Mouse (Mus musculus): ENCODE measurements around the gene Pank3. TPM values are rescaled to one million over a fixed set of nuclear protein-coding genes. Genes with fewer than 3 reads are reported as not detected.

Gene Pank3
- polyA plus RNA-seq, 1 experiment = 5.5 TPM

DNA sequence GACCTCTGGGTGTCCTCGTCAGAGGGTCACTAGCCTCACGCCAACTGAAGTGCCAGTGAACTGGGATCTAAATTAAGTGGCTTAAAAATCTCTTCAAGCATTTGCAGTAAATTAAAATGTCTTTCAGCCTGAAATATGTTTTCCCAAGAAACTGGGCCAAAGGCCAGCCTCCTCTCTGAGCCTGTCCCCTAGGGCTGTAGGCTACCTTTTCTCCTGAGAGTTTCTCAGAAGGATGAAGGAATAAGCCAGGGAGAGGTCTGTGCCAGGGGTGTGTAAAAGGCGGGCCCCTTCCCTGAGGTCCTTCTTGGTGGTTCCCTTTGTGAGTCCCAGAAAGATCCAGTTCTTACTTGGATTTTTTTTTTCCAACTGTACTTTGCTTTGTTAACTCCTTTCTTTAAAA, 31.2 kb upstream of the Pank3 start:
- H3K27ac ChIP-seq (ENCODE audit: control insufficient read depth, insufficient read depth, low read depth, low read length, poor library complexity) = no peak overlapping the region
- no peak overlapping the region for H3K4me3 ChIP-seq (replicated peaks; ENCODE audit: control insufficient read depth, low read depth, low read length)
- WGBS = 76% methylated on average over 3 of the region's 3 CpGs
- TF ChIP-seq CTCF (IDR thresholded peaks at IDR 0.05; ENCODE audit: control insufficient read depth, insufficient read depth, low read length) = no peak
- TF ChIP-seq POLR2A (IDR thresholded peaks at IDR 0.05; ENCODE audit: borderline replicate concordance, control insufficient read depth, low read depth, low read length) = no peak
- no peaks in the 10 kb centered on the region for H3K4me1 ChIP-seq (ENCODE audit: control insufficient read depth, insufficient read depth, low read length)

DNA sequence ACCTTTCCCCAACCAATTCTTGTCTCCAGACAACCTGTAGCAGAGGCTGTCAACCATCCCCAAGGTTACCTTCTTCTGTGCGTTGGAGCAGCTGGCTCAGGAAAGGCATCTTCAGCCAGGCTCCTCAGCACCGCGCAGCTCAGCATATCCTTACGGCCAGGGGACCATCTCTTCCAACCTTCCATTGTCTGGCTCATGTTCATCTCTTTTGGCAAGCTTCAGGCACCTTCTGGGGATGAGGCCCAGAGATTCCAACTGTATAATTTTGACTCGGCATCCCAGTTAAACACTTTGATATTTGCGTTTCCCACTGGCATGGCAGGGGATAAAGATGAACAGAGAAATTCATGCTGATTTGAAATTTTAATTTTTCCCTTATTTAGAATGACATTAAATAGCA, 25.7 kb upstream of the Pank3 start:
- Histone ChIP-seq H3K4me3 (replicated peaks; ENCODE audit: control insufficient read depth, low read depth, low read length) (no peak overlapping the region), H3K27ac (ENCODE audit: control insufficient read depth, insufficient read depth, low read depth, low read length, poor library complexity) (no peak overlapping the region), H3K4me1 (ENCODE audit: control insufficient read depth, insufficient read depth, low read length) (no peaks in the 10 kb centered on the region)
- no peak for TF ChIP-seq POLR2A (IDR thresholded peaks at IDR 0.05; ENCODE audit: borderline replicate concordance, control insufficient read depth, low read depth, low read length)
- 83% methylated on average over 6 of the region's 6 CpGs for WGBS

DNA sequence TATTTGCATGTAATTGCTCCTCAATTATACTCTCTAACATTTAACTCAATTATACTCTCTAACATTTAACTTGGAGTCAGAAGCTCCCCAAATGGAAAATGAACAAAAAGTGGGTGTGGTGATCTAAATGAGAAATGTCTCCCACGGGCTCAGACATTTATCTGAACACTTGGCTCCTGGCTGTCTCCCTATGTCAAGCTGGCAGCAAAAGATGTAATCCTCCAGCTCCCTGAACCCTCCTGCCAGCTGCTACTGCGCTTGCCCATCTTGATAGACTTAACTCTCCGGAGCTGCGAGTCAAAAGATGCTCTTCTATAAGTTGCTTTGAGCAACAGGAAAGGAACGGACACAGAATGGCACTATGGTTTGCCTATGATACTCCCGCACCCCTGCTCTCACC, 24.7 kb upstream of the Pank3 start:
- no peak for TF ChIP-seq POLR2A (IDR thresholded peaks at IDR 0.05; ENCODE audit: borderline replicate concordance, control insufficient read depth, low read depth, low read length)
- no peak for TF ChIP-seq CTCF (IDR thresholded peaks at IDR 0.05; ENCODE audit: control insufficient read depth, insufficient read depth, low read length)
- no peaks in the 10 kb centered on the region for H3K4me1 ChIP-seq (ENCODE audit: control insufficient read depth, insufficient read depth, low read length)
- WGBS = 82% methylated on average over 6 of the region's 6 CpGs

DNA sequence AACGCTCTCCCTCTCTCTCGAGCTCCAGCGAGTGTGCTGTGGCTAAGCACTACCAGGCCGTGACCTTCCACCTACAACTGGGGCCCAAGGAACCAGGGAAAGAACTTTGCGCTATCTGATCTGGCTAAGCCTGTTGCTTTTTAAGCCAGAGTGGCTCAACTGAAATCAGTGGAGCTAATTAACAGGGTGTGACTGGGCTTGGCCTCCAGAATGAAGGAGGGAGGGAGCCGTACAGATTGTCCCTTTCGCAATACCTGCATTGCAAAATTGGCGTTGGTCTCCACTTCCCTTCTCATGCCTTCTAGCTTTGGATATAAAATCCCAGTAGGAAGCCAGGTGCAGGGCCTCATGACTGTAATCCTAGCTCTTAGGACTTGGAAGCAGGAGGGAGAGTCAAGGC, 18.7 kb upstream of the Pank3 start:
- TF ChIP-seq POLR2A (IDR thresholded peaks at IDR 0.05; ENCODE audit: borderline replicate concordance, control insufficient read depth, low read depth, low read length) (no peak), CTCF (IDR thresholded peaks at IDR 0.05; ENCODE audit: control insufficient read depth, insufficient read depth, low read length) (no peak)
- Histone ChIP-seq H3K4me3 (replicated peaks; ENCODE audit: control insufficient read depth, low read depth, low read length) (no peak overlapping the region), H3K27ac (ENCODE audit: control insufficient read depth, insufficient read depth, low read depth, low read length, poor library complexity) (no peak overlapping the region), H3K4me1 (ENCODE audit: control insufficient read depth, insufficient read depth, low read length) (no peaks in the 10 kb centered on the region)
- WGBS = 71% methylated on average over 8 of the region's 8 CpGs

More for the DNA sequence above, 24.7 kb upstream of the Pank3 start:
- H3K4me3 ChIP-seq (replicated peaks; ENCODE audit: control insufficient read depth, low read depth, low read length) = no peak overlapping the region
- H3K27ac ChIP-seq (ENCODE audit: control insufficient read depth, insufficient read depth, low read depth, low read length, poor library complexity) = no peak overlapping the region

DNA sequence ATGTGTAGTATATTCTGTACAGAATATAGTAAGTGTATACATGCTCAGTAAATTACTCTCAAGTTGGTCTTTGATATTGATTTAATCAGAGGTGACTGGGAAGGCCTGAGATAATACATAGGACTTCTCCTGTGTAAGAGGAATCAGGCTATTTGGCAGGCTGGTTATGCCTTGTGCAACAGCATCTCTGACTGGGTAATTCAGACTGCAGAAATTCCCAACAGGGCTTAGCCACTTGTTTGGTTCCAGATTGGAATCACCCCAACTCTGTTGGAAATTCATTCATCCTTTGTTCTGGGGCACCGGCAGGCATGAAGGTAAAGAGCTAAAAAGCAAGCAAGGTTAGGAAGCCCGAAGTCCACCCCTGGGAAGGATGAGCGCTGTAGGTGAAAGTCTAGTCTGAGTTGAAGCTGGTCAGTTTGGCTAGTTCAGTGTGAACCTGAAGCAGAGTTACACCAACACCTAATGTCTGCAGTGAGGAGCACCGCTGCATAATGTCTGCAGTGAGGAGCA, 14.3 kb upstream of the Pank3 start:
- TF ChIP-seq CTCF (IDR thresholded peaks at IDR 0.05; ENCODE audit: control insufficient read depth, insufficient read depth, low read length) = no peak
- TF ChIP-seq POLR2A (IDR thresholded peaks at IDR 0.05; ENCODE audit: borderline replicate concordance, control insufficient read depth, low read depth, low read length) = no peak
- no peaks in the 10 kb centered on the region; the same call in 1 of the 2 replicates for H3K4me1 ChIP-seq (ENCODE audit: control insufficient read depth, insufficient read depth, low read length)
- H3K27ac ChIP-seq (ENCODE audit: control insufficient read depth, insufficient read depth, low read depth, low read length, poor library complexity) = no peak overlapping the region
- H3K4me3 ChIP-seq (replicated peaks; ENCODE audit: control insufficient read depth, low read depth, low read length) = no peak overlapping the region
- 81% methylated on average over 4 of the region's 4 CpGs for WGBS

DNA sequence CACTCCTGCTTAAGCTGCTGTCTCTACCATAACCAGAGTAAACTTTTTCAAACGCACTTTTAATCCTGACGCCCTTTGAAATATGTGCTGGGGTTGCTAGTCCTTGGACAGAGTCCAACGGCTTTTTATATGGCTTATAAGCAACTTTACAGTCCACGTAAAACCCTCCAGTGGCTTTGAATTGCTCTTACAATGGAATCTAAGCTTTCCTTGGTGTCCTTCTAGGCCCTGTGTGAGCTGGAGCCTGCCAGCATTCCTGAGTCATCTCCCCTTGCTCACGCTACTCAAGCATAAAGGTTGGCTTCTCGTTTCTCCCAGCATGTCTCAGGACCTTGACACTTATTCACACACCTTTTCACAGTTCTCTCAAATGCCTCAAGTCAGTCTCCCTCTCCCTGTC, 13.7 kb upstream of the Pank3 start:
- WGBS = 72% methylated on average over 6 of the region's 6 CpGs
- no peaks in the 10 kb centered on the region; the same call in 1 of the 2 replicates for H3K4me1 ChIP-seq (ENCODE audit: control insufficient read depth, insufficient read depth, low read length)
- H3K4me3 ChIP-seq (replicated peaks; ENCODE audit: control insufficient read depth, low read depth, low read length) = no peak overlapping the region
- no peak for TF ChIP-seq CTCF (IDR thresholded peaks at IDR 0.05; ENCODE audit: control insufficient read depth, insufficient read depth, low read length)
- TF ChIP-seq POLR2A (IDR thresholded peaks at IDR 0.05; ENCODE audit: borderline replicate concordance, control insufficient read depth, low read depth, low read length) = no peak
- H3K27ac ChIP-seq (ENCODE audit: control insufficient read depth, insufficient read depth, low read depth, low read length, poor library complexity) = no peak overlapping the region

DNA sequence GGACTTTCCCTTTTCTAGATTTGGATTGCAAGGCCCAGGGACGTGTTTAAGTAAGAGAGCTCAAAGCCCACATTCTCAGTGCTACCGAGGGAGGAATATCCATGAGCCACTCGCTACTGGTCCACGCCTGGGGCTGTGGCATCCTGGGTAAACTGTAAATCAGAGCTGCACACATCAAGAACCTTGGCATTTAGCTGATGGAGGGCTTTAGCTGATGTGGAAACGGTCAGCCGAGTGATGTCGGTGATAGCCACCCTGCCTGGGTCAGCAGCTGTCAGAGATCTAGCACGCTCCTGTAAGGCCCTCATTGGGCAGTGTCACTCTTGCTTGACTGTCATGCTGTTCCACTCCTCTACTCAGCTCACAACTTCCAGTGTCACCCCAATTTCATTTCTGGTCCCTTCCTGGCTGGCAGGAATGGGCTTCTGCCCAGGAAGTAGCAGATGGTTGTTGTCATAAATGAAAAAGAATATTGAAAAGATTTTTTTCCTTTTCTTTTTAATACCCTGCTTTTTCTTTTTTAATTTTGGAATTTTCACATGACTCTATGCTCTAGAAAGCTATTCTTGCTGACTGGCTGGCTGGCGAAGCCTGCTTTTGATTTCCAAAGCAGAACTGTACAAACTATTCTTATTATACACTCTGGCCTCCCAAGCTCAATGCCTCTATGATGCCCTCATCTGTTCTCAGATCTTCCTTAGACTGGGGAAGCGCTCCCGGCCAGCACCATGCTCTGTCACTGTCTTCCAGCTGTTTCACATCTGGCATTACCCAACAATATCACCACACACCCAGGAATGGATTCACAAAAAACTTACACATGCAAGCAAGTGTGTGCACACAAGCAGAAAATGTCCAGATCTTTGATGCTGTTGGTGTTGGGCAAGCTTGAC, 12.6 kb upstream of the Pank3 start:
- Histone ChIP-seq H3K27ac (ENCODE audit: control insufficient read depth, insufficient read depth, low read depth, low read length, poor library complexity) (no peak overlapping the region), H3K4me1 (ENCODE audit: control insufficient read depth, insufficient read depth, low read length) (no peaks in the 10 kb centered on the region; the same call in 1 of the 2 replicates), H3K4me3 (replicated peaks; ENCODE audit: control insufficient read depth, low read depth, low read length) (no peak overlapping the region)
- 77% methylated on average over 11 of the region's 11 CpGs for WGBS
- TF ChIP-seq CTCF (IDR thresholded peaks at IDR 0.05; ENCODE audit: control insufficient read depth, insufficient read depth, low read length) = no peak
- no peak for TF ChIP-seq POLR2A (IDR thresholded peaks at IDR 0.05; ENCODE audit: borderline replicate concordance, control insufficient read depth, low read depth, low read length)

DNA sequence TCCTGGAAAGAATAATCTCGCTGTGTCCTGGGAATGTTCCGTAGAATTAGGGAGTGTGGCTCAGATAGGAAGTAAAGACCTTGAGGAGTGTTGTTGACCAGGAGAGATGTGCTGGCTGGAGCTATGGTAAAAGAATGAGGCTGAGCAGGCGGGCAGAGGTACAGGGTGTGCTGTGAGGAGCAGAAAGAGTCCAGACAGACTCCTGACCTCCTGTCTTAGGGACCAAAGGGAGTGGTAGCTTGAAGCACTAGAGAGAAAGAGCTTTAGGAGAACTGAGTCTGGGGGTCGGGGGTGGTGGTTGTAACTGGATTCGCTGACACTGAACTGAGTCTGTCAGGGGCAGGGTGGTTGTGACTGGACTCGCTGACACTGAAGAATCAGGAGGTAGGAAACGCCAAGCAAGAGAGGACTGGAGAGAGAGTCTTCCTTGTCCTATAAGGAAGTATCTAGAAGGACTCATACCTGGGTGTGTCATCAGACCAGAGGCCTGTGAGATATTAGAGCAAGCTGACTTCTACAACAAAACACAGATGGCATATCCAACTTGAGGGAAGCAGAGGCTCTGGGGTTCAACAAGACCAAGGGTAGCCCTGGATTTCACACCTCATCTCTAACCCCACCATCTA, 9.2 kb upstream of the Pank3 start:
- TF ChIP-seq CTCF (IDR thresholded peaks at IDR 0.05; ENCODE audit: control insufficient read depth, insufficient read depth, low read length) (no peak), POLR2A (IDR thresholded peaks at IDR 0.05; ENCODE audit: borderline replicate concordance, control insufficient read depth, low read depth, low read length) (no peak)
- H3K4me1 ChIP-seq (ENCODE audit: control insufficient read depth, insufficient read depth, low read length) = no peaks in the 10 kb centered on the region; the same call in 1 of the 2 replicates
- no peak overlapping the region for H3K4me3 ChIP-seq (replicated peaks; ENCODE audit: control insufficient read depth, low read depth, low read length)
- whole genome bisulfite sequencing = 84% methylated on average over 7 of the region's 7 CpGs
- no peak overlapping the region for H3K27ac ChIP-seq (ENCODE audit: control insufficient read depth, insufficient read depth, low read depth, low read length, poor library complexity)

All from bone marrow, adult 2 months (tissue).